Mouse (Mus musculus): Measurements from ENCODE around the gene Slc17a2. TPM values are rescaled to one million over a fixed set of nuclear protein-coding genes. Genes with fewer than 3 reads are reported as not detected.

The Slc17a2 gene
- polyA plus RNA-seq, 1 experiment from 2014 or later, result 0.26 TPM

DNA sequence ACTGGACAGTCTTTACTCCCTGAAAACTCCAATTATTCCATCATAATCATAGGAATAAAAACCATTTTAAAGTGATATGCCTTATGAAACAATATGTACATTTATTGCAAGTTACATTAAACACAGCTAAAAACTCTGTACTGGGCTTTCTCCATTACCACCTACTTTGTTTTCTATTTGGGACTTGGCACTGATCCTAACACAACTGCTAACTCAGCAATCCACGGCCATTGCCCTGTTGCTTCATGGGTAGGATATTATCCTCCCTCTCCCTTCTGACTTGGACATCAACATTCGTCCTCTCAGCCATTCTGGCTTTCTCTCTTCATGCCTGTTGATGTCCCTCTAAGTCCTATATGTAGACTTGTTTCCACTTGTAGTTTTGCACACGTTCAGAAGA is 19.8 kb downstream of the Slc17a2 start:
- Histone ChIP-seq H3K27ac (ENCODE audit: low read depth, low read length) (no peak overlapping the region), H3K9ac (ENCODE audit: low read depth, low read length) (no peak overlapping the region), H3K4me3 (ENCODE audit: low read depth, low read length) (no peak overlapping the region), H3K27me3 (replicated peaks; ENCODE audit: control insufficient read depth, insufficient read depth, low read length) (no peaks in the 10 kb centered on the region), H3K4me2 (no peak overlapping the region), H3K9me3 (ENCODE audit: control insufficient read depth, low read length) (no peaks in the 10 kb centered on the region), H3K36me3 (ENCODE audit: control insufficient read depth, insufficient read depth, low read length) (no peaks in the 10 kb centered on the region), H3K4me1 (replicated peaks; ENCODE audit: control insufficient read depth, insufficient read depth, low read length) (no peaks in the 10 kb centered on the region)
- WGBS, result 72% methylated on average over 3 of the region's 3 CpGs
- no peak for DNase-seq (ENCODE audit: low spot score)
- no peak for ATAC-seq (replicated peaks; ENCODE audit: low FRiP score)

DNA sequence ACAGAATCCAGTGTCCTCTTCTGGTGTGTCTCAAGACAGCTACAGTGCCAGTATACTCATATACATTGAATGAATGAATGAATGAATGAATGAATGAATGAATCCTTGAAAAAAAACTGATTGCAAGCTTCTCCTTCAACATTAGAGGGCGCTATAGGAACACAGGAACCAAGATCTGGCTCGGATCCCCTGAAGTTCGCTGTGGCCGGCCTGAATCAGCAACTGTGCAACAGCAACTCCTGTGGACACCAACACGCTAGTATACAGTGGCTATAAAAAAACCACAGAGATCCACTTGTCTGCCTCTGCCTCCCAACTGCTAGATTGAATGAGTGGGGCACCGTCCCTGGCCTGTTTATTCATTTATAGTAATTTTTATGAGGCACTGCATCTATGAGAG is 26.3 kb downstream of the Slc17a2 start:
- DNase-seq (ENCODE audit: low spot score) (peak; percentile 35), ATAC-seq (replicated peaks; ENCODE audit: low FRiP score) (no peak)
- Histone ChIP-seq H3K4me2 (no peak overlapping the region), H3K27me3 (replicated peaks; ENCODE audit: control insufficient read depth, insufficient read depth, low read length) (no peaks in the 10 kb centered on the region), H3K4me1 (replicated peaks; ENCODE audit: control insufficient read depth, insufficient read depth, low read length) (no peaks in the 10 kb centered on the region), H3K27ac (ENCODE audit: low read depth, low read length) (no peak overlapping the region), H3K4me3 (ENCODE audit: low read depth, low read length) (no peak overlapping the region), H3K9me3 (ENCODE audit: control insufficient read depth, low read length) (no peaks in the 10 kb centered on the region), H3K36me3 (ENCODE audit: control insufficient read depth, insufficient read depth, low read length) (no peaks in the 10 kb centered on the region), H3K9ac (ENCODE audit: low read depth, low read length) (no peak overlapping the region)
- WGBS, result 16% methylated on average over 6 of the region's 6 CpGs

DNA sequence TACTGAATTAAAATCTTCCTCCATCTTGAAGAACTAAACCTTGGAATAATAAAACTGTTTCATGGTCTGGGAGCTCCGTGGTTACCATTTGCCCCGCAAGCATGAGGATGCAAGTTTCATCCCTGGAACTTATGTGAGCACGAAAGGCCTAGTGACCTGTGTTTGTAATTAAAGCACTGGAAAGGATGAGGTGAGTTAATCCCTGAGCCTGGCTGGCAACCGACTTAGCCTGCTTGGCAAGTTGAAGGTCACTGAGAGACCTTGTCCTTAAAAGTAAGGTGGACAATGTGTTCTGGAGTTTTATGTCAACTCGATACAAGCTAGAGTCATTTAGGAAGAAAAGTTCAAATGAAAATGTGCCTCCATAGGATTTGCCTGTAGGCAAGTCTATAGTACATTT is 28.0 kb downstream of the Slc17a2 start:
- Histone ChIP-seq H3K4me3 (ENCODE audit: low read depth, low read length) (no peak overlapping the region), H3K4me1 (replicated peaks; ENCODE audit: control insufficient read depth, insufficient read depth, low read length) (no peaks in the 10 kb centered on the region), H3K27me3 (replicated peaks; ENCODE audit: control insufficient read depth, insufficient read depth, low read length) (no peaks in the 10 kb centered on the region), H3K9me3 (ENCODE audit: control insufficient read depth, low read length) (no peaks in the 10 kb centered on the region), H3K9ac (ENCODE audit: low read depth, low read length) (no peak overlapping the region), H3K27ac (ENCODE audit: low read depth, low read length) (no peak overlapping the region), H3K36me3 (ENCODE audit: control insufficient read depth, insufficient read depth, low read length) (no peaks in the 10 kb centered on the region), H3K4me2 (no peak overlapping the region)
- DNase-seq (ENCODE audit: low spot score) (no peak), ATAC-seq (replicated peaks; ENCODE audit: low FRiP score) (no peak)
- WGBS, result 83% methylated on average over 5 of the region's 5 CpGs

GRCm38 (mm10) chr13:23836630-23837029 is 29.8 kb downstream of the Slc17a2 start:
- H3K9ac ChIP-seq (ENCODE audit: low read depth, low read length), result no peak overlapping the region
- H3K36me3 ChIP-seq (ENCODE audit: control insufficient read depth, insufficient read depth, low read length), result no peaks in the 10 kb centered on the region
- no peaks in the 10 kb centered on the region for H3K9me3 ChIP-seq (ENCODE audit: control insufficient read depth, low read length)
- DNase-seq (ENCODE audit: low spot score) (no peak), ATAC-seq (replicated peaks; ENCODE audit: low FRiP score) (no peak)
- no peak overlapping the region for H3K4me3 ChIP-seq (ENCODE audit: low read depth, low read length)
- H3K27me3 ChIP-seq (replicated peaks; ENCODE audit: control insufficient read depth, insufficient read depth, low read length), result no peaks in the 10 kb centered on the region
- H3K4me2 ChIP-seq, result no peak overlapping the region
- H3K27ac ChIP-seq (ENCODE audit: low read depth, low read length), result no peak overlapping the region
- 80% methylated on average over 5 of the region's 5 CpGs for WGBS
- no peaks in the 10 kb centered on the region for H3K4me1 ChIP-seq (replicated peaks; ENCODE audit: control insufficient read depth, insufficient read depth, low read length)

DNA sequence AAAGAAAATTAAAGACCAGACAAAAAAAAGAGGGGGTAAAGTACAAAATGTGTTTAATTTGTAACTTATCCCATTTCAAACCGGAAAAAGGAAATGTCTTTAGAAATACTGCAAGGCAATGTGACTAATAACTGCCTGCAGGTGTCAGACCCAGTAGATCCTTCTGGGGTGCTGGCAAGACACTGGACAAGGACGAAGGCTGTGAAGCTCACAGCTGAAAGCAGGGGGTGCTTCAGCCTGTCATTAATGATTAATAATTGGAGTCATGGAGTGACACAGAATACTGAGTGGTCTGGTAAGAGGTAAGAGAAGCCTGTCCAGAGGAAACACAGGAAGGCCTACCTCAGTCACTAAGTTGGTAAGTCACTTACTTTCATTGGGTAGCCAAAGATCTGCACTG is 32.5 kb downstream of the Slc17a2 start, which contains the start of gene Slc17a3:
Gene Slc17a3 (plus strand): TSS at position 127 of the 400 bp plus-strand sequence.
- H3K36me3 ChIP-seq (ENCODE audit: control insufficient read depth, insufficient read depth, low read length), result no peaks in the 10 kb centered on the region
- WGBS, result 74% methylated on average over 2 of the region's 2 CpGs

DNA sequence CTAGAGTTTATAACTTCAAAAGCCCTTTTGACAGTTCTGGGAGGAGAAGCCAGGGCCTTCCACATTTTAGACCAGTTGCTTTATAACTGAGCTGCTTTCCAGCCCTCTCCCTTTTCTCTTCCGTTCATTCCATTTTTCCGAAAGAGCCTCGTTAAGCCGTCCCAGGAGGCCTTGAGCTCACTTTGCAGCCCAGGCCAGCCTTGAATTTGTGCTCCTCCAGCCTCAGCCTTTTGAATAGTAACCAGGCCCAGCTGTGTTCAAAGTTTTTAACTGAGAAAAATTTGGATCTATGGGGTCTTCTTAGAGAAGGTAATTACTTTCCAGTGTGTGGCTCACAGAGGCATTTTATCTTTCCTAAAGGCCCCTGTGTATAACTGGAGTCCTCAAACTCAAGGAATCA is 39.1 kb downstream of the Slc17a2 start:
- Histone ChIP-seq H3K36me3 (ENCODE audit: control insufficient read depth, insufficient read depth, low read length) (no peaks in the 10 kb centered on the region), H3K27ac (ENCODE audit: low read depth, low read length) (no peak overlapping the region), H3K9ac (ENCODE audit: low read depth, low read length) (no peak overlapping the region), H3K4me1 (replicated peaks; ENCODE audit: control insufficient read depth, insufficient read depth, low read length) (no peaks in the 10 kb centered on the region), H3K9me3 (ENCODE audit: control insufficient read depth, low read length) (no peaks in the 10 kb centered on the region), H3K4me3 (ENCODE audit: low read depth, low read length) (no peak overlapping the region), H3K27me3 (replicated peaks; ENCODE audit: control insufficient read depth, insufficient read depth, low read length) (no peaks in the 10 kb centered on the region), H3K4me2 (no peak overlapping the region)
- whole genome bisulfite sequencing, result 92% methylated on average over 4 of the region's 4 CpGs
- no peak for DNase-seq (ENCODE audit: low spot score)
- ATAC-seq (replicated peaks; ENCODE audit: low FRiP score), result no peak

More for the DNA sequence above, 32.5 kb downstream of the Slc17a2 start, which contains the start of gene Slc17a3:
- Histone ChIP-seq H3K9me3 (ENCODE audit: control insufficient read depth, low read length) (no peaks in the 10 kb centered on the region), H3K27me3 (replicated peaks; ENCODE audit: control insufficient read depth, insufficient read depth, low read length) (no peaks in the 10 kb centered on the region), H3K4me2 (no peak within 1 kb of the TSS), H3K9ac (ENCODE audit: low read depth, low read length) (no peak within 1 kb of the TSS), H3K4me1 (replicated peaks; ENCODE audit: control insufficient read depth, insufficient read depth, low read length) (no peaks in the 10 kb centered on the region), H3K27ac (ENCODE audit: low read depth, low read length) (no peak within 1 kb of the TSS), H3K4me3 (ENCODE audit: low read depth, low read length) (no peak within 1 kb of the TSS)
- no peak for DNase-seq (ENCODE audit: low spot score)
- no peak for ATAC-seq (replicated peaks; ENCODE audit: low FRiP score)

- Histone ChIP-seq H3K4me3 (ENCODE audit: low read depth, low read length) (no peak overlapping the region), H3K36me3 (ENCODE audit: control insufficient read depth, insufficient read depth, low read length) (no peaks in the 10 kb centered on the region), H3K4me1 (replicated peaks; ENCODE audit: control insufficient read depth, insufficient read depth, low read length) (no peaks in the 10 kb centered on the region), H3K27ac (ENCODE audit: low read depth, low read length) (no peak overlapping the region), H3K27me3 (replicated peaks; ENCODE audit: control insufficient read depth, insufficient read depth, low read length) (no peaks in the 10 kb centered on the region), H3K9ac (ENCODE audit: low read depth, low read length) (no peak overlapping the region), H3K4me2 (no peak overlapping the region), H3K9me3 (ENCODE audit: control insufficient read depth, low read length) (no peaks in the 10 kb centered on the region)
- WGBS, result 59% methylated on average over 2 of the region's 2 CpGs
- DNase-seq (ENCODE audit: low spot score), result no peak
- no peak for ATAC-seq (replicated peaks; ENCODE audit: low FRiP score)
These were observed 42.5 kb downstream of the Slc17a2 start for GRCm38 (mm10) chr13:23849299-23849698.

DNA sequence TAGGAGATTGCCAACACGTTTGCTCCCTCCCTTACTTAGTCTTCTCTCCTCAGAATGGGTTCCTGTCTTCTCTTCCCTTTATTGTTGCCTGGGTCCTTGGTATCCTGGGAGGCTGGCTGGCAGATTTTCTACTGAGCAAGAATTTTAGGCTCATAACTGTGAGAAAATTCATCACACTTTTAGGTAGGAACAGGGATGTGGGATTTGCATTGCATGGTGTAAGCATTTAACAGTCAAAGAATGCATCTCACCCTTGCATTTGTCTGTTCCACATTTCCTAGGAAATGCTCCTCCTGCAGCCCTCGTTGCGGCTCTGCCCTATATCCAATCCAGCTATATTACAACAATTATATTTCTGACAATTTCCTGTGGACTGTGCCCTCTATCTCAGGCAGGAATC is 49.6 kb downstream of the Slc17a2 start:
- no peaks in the 10 kb centered on the region for H3K4me1 ChIP-seq (replicated peaks; ENCODE audit: control insufficient read depth, insufficient read depth, low read length)
- ATAC-seq (replicated peaks; ENCODE audit: low FRiP score) (no peak), DNase-seq (ENCODE audit: low spot score) (no peak)
- H3K9ac ChIP-seq (ENCODE audit: low read depth, low read length), result no peak overlapping the region
- H3K27me3 ChIP-seq (replicated peaks; ENCODE audit: control insufficient read depth, insufficient read depth, low read length), result no peaks in the 10 kb centered on the region
- H3K9me3 ChIP-seq (ENCODE audit: control insufficient read depth, low read length), result no peaks in the 10 kb centered on the region
- no peak overlapping the region for H3K4me3 ChIP-seq (ENCODE audit: low read depth, low read length)
- no peaks in the 10 kb centered on the region for H3K36me3 ChIP-seq (ENCODE audit: control insufficient read depth, insufficient read depth, low read length)
- H3K4me2 ChIP-seq, result no peak overlapping the region
- 63% methylated on average over 3 of the region's 3 CpGs for WGBS
- no peak overlapping the region for H3K27ac ChIP-seq (ENCODE audit: low read depth, low read length)

DNA sequence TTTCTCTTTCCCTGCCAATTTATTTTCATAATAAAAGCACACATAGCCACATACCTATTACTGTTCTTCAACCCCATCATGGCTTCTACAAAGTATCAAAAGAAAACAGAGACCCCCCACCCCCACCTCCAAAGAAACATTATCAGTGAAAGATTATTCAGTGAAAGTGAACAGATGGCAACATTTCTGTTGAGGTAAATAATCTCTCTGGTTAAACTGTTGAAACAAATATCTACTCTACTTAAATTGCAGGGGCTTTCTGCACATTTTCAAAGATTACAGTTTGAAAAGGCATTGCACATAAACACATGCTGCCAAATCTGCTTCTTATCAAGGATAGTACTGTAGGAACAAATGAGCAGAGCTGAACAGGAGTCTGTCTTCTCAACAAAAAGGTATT is 55.0 kb downstream of the Slc17a2 start:
- DNase-seq (ENCODE audit: low spot score) (no peak), ATAC-seq (replicated peaks; ENCODE audit: low FRiP score) (no peak)
- Histone ChIP-seq H3K27me3 (replicated peaks; ENCODE audit: control insufficient read depth, insufficient read depth, low read length) (no peaks in the 10 kb centered on the region), H3K4me2 (no peak overlapping the region), H3K9me3 (ENCODE audit: control insufficient read depth, low read length) (no peaks in the 10 kb centered on the region), H3K27ac (ENCODE audit: low read depth, low read length) (no peak overlapping the region), H3K4me3 (ENCODE audit: low read depth, low read length) (no peak overlapping the region), H3K9ac (ENCODE audit: low read depth, low read length) (no peak overlapping the region), H3K36me3 (ENCODE audit: control insufficient read depth, insufficient read depth, low read length) (no peaks in the 10 kb centered on the region), H3K4me1 (replicated peaks; ENCODE audit: control insufficient read depth, insufficient read depth, low read length) (peaks cover 10% of the 10 kb centered on the region; the same call in 1 of the 2 replicates)
